Mouse (Mus musculus) brain, embryonic 14.5 days (tissue): Measurements from ENCODE around the gene Msrb2.

ENCODE experiments used
- CTCF ChIP-seq: fragments of 200-500 bp; IDR thresholded peaks from 2 replicates; pipeline ENCODE4 v1.5.1; 2012; ENCODE audit warnings: inconsistent platforms, mild to moderate bottlenecking, moderate library complexity, borderline replicate concordance; ENCODE audit not compliant: insufficient read depth, insufficient read length; ENCODE audit errors: extremely low read depth
- POLR2A ChIP-seq: fragments of 200-500 bp; IDR thresholded peaks from 2 replicates; pipeline ENCODE4 v1.6.1; 2012; ENCODE audit warnings: mild to moderate bottlenecking, inconsistent platforms, borderline replicate concordance; ENCODE audit not compliant: poor library complexity, insufficient read depth, insufficient read length, severe bottlenecking; ENCODE audit errors: extremely low read depth

DNA sequence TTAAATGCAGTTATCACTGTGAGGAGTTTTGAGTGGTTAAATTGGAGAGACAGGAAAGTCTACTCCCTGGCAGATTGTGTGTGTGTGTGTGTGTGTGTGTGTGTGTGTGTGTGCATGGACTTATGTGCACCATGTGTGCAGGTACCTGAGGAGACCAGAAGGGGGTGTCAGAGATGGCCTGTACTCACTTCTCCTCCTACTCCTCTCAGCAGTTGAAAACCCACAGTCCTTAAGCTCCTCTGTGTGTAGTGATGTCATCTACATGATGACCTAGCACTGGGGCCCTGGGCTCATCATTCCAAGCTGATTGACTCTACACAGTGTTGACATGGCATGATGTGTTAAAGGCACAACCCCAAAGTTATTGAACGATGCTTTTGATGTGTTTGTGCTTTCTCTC is 11.0 kb downstream of the Msrb2 start:
- TF ChIP-seq POLR2A = no peak
- TF ChIP-seq CTCF = no peak
